Mouse (Mus musculus): ENCODE results near the gene 1110032F04Rik.

DNA sequence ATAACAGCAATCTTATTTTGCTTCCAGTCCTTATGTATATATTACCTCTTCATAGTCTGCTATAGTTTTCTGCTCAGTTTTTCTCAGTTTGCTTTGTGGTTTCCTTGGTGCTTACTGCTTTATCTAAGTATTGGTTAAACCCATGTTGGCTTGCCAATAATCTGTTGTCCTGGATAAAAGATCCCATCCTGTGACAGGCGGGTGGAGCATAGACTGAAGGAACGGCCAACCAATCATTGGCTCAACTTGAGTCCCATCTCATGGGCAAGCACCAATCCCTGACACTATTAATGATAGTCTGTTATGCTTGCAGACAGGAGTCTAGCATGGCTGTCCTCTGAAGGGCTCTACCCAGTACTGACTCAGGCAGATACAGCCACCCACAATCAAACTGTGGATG lies 4.7 kb downstream of the 1110032F04Rik start:
- no peak for TF ChIP-seq POLR2A (IDR thresholded peaks at IDR 0.05; ENCODE audit: borderline replicate concordance, extremely low read depth, low read depth, low read length)
- TF ChIP-seq CTCF (IDR thresholded peaks at IDR 0.05; ENCODE audit: insufficient read depth, low read length): no peak

All from lung, adult 2 months (tissue).